Mouse (Mus musculus) heart, embryonic 16.5 days (tissue): Measurements from ENCODE around the gene Amigo3. TPM values are rescaled to one million over a fixed set of nuclear protein-coding genes. Genes with fewer than 3 reads are reported as not detected.

Source experiments
- ATAC-seq: fragments of 200-750 bp; cut with Nextera tagmentation; replicated peaks from 2 replicates; pipeline ENCODE4 v1.8.0; 2017; ENCODE audit warnings: moderate number of reproducible peaks; ENCODE audit not compliant: insufficient read depth, low FRiP score; ENCODE audit errors: extremely low read depth
- H3K27ac ChIP-seq: fragments of 300-500 bp; sonication (generic); 2 replicates; pipeline ENCODE4 v1.5.1; 2014; ENCODE audit warnings: mild to moderate bottlenecking, low read length, control low read depth, moderate library complexity
- H3K27me3 ChIP-seq: fragments of 300-500 bp; sonication (generic); 2 replicates; pipeline ENCODE4 v1.6.1; 2014; ENCODE audit warnings: low read length, mixed read lengths; ENCODE audit not compliant: control insufficient read depth, insufficient read depth
- H3K36me3 ChIP-seq: fragments of 300-500 bp; sonication (generic); 2 replicates; pipeline ENCODE4 v1.6.1; 2014; ENCODE audit not compliant: control insufficient read depth, insufficient read depth
- H3K4me1 ChIP-seq: fragments of 300-500 bp; sonication (generic); 2 replicates; pipeline ENCODE4 v1.6.1; 2014; ENCODE audit warnings: low read length, mixed read lengths; ENCODE audit not compliant: control insufficient read depth, insufficient read depth
- H3K4me2 ChIP-seq: fragments of 300-500 bp; sonication (generic); 2 replicates; pipeline ENCODE4 v1.6.1; 2014; ENCODE audit warnings: low read depth, mild to moderate bottlenecking, control low read depth, low read length
- H3K4me3 ChIP-seq: fragments of 300-500 bp; sonication (generic); 2 replicates; pipeline ENCODE4 v1.5.1; 2014; ENCODE audit warnings: mild to moderate bottlenecking, control low read depth, low read length
- H3K9ac ChIP-seq: fragments of 300-500 bp; sonication (generic); 2 replicates; pipeline ENCODE4 v1.6.1; 2014; ENCODE audit warnings: low read length, control low read depth
- H3K9me3 ChIP-seq: fragments of 300-500 bp; sonication (generic); replicated peaks from 2 replicates; pipeline ENCODE4 v1.6.1; 2016; ENCODE audit warnings: low read length; ENCODE audit not compliant: control insufficient read depth
- WGBS: fragments of 180-500 bp; shearing (Covaris S2); extraction: QIAGEN DNeasy Blood & Tissue Kit; methylation state at CpG from one replicate; pipeline ENCODE4 v1.1.7; 2014; 5-methylcytosine and 5-hydroxymethylcytosine counted together
- polyA plus RNA-seq: library from polyadenylated mRNA; unstranded; fragments of >200 nt; fragmentation: Nextera tagmentation; extraction: Ambion mirVana; gene quantifications from 2 replicates; pipeline ENCODE4 v1.2.1, GENCODE M21; 2015

Amigo3 gene
- polyA plus RNA-seq, 1 experiment from 2014 or later = 1.9 TPM

DNA sequence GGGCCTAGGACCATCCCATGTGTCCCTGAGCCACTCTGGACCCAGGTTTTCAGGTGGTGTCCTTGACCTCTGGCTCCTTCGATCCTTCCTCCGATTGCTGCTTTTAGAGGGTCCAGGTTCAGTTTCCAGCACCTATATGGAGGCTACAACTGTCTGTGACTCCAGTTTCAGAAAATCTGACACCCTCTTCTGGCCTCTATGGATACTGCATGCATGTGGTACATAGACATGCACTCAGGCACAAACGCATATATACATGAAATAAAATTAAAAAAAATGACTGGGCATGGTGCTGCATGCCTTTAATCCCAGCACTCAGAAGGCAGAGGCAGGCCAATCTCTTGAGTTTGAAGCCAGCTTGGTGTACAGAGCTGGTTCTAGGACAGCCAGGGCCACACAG, 25.1 kb upstream of the Amigo3 start:
- H3K27ac ChIP-seq = no peak overlapping the region
- WGBS = 100% methylated on average over 3 of the region's 3 CpGs
- H3K9me3 ChIP-seq = peaks cover 4% of the 10 kb centered on the region; the same call in 1 of the 2 replicates
- H3K36me3 ChIP-seq = peaks cover 40% of the 10 kb centered on the region
- H3K9ac ChIP-seq = no peak overlapping the region
- no peaks in the 10 kb centered on the region for H3K27me3 ChIP-seq
- ATAC-seq = no peak
- H3K4me3 ChIP-seq = no peak overlapping the region
- H3K4me2 ChIP-seq = no peak overlapping the region
- no peaks in the 10 kb centered on the region for H3K4me1 ChIP-seq

DNA sequence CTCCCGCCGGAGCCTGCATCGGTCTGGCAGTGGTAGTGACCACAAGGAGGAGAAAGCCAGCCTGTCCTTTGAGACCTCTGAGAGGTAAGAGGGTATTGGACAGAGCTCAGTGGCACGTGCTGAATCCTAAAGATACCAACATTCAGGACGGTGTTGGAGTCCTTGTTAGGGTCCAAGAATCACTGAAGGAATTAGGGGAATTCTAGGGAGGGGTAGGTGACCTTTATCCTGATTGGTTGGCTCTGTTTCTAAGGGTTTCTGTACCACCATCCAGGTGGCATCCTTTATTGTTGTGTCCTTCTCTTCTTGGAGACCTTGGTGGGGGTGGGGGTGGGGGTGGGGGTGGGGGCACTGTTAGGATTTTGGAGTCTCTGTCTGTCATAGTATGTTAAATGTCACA, 20.8 kb upstream of the Amigo3 start:
- no peaks in the 10 kb centered on the region for H3K4me1 ChIP-seq
- 89% methylated on average over 5 of the region's 5 CpGs for WGBS

DNA sequence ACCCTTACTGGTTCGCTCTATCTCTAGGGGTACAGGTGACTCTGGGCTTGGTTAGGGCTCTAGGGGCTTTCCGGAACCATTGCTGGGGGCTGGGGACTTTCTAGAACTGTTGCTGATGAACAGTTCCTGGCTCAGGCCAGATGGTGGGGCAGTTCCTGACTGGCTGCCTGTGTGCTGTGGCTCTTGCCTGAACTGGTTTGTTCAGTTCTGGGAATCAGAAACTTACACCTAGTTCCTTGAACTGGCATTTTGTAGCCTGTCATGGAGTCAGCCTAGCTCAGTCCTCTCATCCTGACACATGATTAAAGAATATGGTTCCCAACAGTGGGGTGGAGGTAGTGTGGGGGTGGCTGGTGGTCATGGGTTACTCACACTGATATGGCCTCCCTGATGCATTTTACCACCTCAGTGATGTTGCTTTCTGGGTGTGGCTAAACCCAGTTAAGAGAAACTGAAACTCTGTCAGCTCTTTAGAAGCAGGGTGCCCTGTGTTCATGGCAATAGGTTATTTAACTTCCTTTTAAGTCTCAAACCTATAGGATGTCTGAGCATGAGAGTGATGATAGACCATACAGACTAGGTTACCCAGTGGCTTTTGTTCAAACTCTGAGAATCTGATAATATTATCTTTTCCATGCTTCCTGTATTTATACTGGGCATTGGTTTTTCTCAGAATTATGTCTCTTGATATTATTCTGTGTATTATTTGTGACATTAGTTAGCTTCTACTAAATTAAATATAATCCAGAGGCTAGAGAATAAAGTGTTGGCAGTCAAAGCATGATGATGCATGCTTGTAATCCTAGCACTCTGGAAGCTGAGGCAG, 17.4 kb upstream of the Amigo3 start:
- Histone ChIP-seq H3K4me3 (no peak overlapping the region), H3K36me3 (peaks cover 21% of the 10 kb centered on the region), H3K9ac (no peak overlapping the region), H3K4me1 (no peaks in the 10 kb centered on the region), H3K4me2 (no peak overlapping the region), H3K9me3 (no peaks in the 10 kb centered on the region), H3K27ac (no peak overlapping the region), H3K27me3 (no peaks in the 10 kb centered on the region)
- ATAC-seq = peak; percentile 45
- 98% methylated on average over 2 of the region's 2 CpGs for WGBS

More for the DNA sequence above, 20.8 kb upstream of the Amigo3 start:
- ATAC-seq = no peak
- Histone ChIP-seq H3K9me3 (peaks cover 4% of the 10 kb centered on the region; the same call in 1 of the 2 replicates), H3K27ac (no peak overlapping the region), H3K9ac (no peak overlapping the region), H3K4me3 (no peak overlapping the region), H3K27me3 (no peaks in the 10 kb centered on the region), H3K4me2 (no peak overlapping the region), H3K36me3 (peaks cover 29% of the 10 kb centered on the region)

DNA sequence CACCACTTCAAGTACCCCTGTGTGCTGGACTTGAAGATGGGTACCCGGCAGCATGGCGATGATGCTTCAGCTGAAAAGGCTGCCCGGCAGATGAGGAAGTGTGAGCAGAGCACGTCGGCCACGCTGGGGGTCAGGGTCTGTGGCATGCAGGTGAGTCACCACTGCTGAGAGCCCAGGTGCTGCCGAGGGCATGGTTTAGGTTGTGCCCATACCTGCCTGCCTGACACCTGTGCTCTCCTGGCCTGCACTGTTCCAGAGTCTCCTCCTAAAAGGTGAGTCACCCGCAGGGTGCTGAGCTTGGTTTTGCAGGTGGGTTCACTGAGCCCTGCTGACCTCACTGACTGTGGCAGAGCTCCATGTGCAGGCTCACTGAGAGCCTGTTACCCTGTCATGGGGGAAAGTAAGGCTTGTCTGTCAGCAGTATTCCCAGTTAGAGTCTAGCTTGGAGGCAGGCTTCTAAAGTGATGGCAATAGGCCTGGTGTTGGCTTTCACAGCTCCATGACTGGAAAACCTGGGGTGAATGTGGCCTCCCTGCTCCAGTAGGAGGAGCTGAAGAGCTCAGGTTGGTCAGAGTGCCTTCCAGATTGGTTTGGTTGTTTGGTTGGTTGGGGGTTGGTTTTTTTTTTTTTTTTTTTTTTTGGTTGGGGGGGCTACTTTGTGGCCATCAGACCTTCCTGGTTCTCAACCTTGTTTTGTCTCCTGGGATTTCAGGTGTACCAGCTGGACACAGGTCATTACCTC, 8.0 kb upstream of the Amigo3 start:
- no peak overlapping the region for H3K9ac ChIP-seq
- peaks cover 43% of the 10 kb centered on the region for H3K36me3 ChIP-seq
- H3K27me3 ChIP-seq = no peaks in the 10 kb centered on the region
- H3K4me2 ChIP-seq = no peak overlapping the region
- H3K4me1 ChIP-seq = peaks cover 14% of the 10 kb centered on the region
- H3K9me3 ChIP-seq = no peaks in the 10 kb centered on the region
- 95% methylated on average over 8 of the region's 8 CpGs for WGBS
- no peak overlapping the region for H3K4me3 ChIP-seq
- no peak overlapping the region for H3K27ac ChIP-seq
- no peak for ATAC-seq

DNA sequence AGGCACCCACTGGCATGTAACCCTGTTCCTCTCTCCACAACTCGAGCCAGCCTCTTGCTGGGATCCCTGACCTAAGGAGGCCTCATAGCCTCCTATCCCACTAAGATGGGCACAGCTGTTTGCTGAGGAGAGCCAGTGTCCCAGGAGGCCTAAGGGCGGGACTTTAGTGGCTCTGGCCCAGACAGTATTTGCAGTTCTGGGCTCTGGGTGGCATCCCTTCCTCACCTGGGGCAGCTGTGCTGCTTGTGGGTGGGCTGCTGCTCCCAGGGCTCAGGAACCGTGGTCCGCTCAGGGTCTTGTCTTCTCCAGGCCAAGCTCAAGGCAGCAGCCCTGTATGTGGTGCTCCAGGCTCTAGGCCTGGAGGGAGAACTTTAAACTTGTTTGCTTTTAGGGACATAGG, 6.4 kb upstream of the Amigo3 start:
- peaks cover 39% of the 10 kb centered on the region for H3K36me3 ChIP-seq
- no peak for ATAC-seq

DNA sequence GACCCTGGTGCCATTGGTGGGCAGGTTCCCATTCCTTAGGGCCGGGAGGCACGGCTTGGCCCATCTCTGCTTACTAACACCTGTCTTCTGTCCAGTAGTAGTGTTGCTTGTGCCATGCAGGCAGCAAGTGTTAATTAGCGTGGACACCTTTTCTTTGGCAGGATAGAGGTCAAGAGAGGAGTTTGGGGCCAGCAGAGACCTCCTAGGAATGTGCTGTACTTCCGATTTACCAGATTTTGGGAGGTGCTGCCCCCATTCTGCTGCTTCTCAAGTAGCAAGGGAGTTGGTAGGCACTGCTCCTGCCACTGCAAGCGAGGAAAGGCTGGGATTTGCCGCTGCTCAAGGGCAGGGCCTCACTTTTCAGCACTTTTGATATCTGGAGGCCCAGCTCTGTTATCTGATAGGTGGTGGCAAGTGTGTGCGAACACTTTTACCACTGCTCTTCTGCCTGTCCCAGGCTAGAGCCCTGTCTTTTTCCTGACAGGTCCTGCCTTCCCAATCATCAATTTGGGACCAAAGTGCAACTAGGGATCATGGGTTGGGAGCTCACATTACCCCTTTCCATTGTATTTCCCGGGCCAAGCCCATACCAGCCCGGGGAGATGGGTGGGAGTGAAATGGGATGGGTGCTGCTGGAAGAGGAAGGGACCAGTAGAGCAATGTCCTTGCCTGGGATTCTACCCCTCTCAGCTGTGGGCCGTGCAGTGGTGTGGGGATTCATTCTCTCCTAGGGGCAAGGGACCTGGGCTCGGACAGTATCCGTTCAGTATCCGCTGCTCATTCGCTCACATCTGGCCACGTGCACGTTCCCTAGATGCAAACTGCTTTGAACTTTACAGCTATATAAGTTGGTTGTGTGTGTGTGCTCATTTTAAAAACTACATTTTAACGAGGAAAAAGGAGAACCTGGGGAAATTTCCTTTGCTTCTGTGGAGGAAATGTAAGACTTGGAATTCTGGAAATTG, 5.1 kb upstream of the Amigo3 start:
- peak overlapping the region; percentile 64 for H3K4me3 ChIP-seq
- H3K9ac ChIP-seq = peak overlapping the region; percentile 63
- H3K27me3 ChIP-seq = no peaks in the 10 kb centered on the region
- H3K4me1 ChIP-seq = peaks cover 22% of the 10 kb centered on the region
- H3K4me2 ChIP-seq = peak overlapping the region; percentile 82
- 35% methylated on average over 17 of the region's 17 CpGs for WGBS
- peaks cover 33% of the 10 kb centered on the region for H3K36me3 ChIP-seq
- ATAC-seq = no peak
- peak overlapping the region; percentile 65 for H3K27ac ChIP-seq
- no peaks in the 10 kb centered on the region for H3K9me3 ChIP-seq

More for the DNA sequence above, 6.4 kb upstream of the Amigo3 start:
- H3K27me3 ChIP-seq = no peaks in the 10 kb centered on the region
- no peaks in the 10 kb centered on the region for H3K9me3 ChIP-seq
- peaks cover 17% of the 10 kb centered on the region for H3K4me1 ChIP-seq
- no peak overlapping the region for H3K4me3 ChIP-seq
- H3K4me2 ChIP-seq = no peak overlapping the region
- 92% methylated on average over 4 of the region's 4 CpGs for WGBS
- H3K27ac ChIP-seq = no peak overlapping the region
- no peak overlapping the region for H3K9ac ChIP-seq

DNA sequence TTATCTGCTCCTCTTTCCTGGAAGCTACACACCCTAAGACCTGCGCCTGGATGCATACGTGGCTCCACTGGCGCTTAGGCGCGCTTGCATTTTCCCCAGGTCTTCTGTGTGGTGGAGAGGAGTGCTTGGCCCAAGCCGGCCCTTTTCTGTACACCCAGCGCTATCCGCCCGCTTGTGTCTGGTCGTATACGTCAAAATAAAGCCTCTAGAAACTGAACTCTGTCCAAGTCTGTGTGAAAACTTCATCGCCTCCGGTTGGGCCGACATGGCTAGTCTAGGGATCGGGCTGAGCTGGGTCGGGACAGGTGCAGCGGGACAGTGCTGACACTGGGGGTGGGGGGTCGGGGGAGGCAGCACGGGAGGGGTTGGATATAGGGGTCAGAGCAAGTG, 4.4 kb upstream of the Amigo3 start:
- under 1% methylated on average over 19 of the region's 19 CpGs for WGBS
- peaks cover 29% of the 10 kb centered on the region for H3K36me3 ChIP-seq

DNA sequence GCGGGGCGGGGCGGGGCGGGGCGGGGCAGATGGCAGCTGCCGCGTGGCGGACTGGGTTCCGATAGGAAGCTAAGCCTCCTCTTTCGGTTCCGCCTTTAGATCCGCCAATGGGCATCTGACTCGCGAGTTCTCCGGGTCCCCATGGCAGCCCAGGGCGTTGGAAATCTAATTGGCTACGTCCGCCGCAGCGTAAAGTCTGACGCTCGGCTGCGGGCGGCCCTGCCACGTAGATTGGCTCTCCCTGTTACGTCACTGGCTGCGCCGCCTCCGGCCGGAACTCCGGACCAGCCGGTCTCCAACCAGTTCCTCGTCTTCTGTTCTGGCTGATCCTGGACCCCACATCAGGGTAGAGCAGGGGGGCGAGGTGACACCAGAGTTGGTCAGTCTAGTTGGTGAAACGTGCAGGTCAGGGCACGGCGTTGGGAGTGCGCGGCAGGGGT, 3.9 kb upstream of the Amigo3 start, which contains the start of gene Gmppb:
Gene Gmppb, plus strand, starts transcription at position 227 of the 440 bp plus-strand sequence.
- no peaks in the 10 kb centered on the region for H3K9me3 ChIP-seq
- H3K4me2 ChIP-seq = peak within 1 kb of the TSS; percentile 82
- peak within 1 kb of the TSS; percentile 65 for H3K27ac ChIP-seq
- peak; percentile 93 for ATAC-seq
- H3K4me1 ChIP-seq = peaks cover 30% of the 10 kb centered on the region
- peaks cover 27% of the 10 kb centered on the region for H3K36me3 ChIP-seq
- H3K4me3 ChIP-seq = peak within 1 kb of the TSS; percentile 64
- no peaks in the 10 kb centered on the region for H3K27me3 ChIP-seq
- peak within 1 kb of the TSS; percentile 84 for H3K9ac ChIP-seq
- 0% methylated on average over 39 of the region's 39 CpGs for WGBS

More for the DNA sequence above, 4.4 kb upstream of the Amigo3 start:
- Histone ChIP-seq H3K27ac (peak overlapping the region; percentile 65), H3K27me3 (no peaks in the 10 kb centered on the region), H3K9ac (peak overlapping the region; percentile 63), H3K9me3 (no peaks in the 10 kb centered on the region), H3K4me2 (peak overlapping the region; percentile 82), H3K4me1 (peaks cover 29% of the 10 kb centered on the region), H3K4me3 (peak overlapping the region; percentile 64)
- ATAC-seq = peak; percentile 1; the same call in 1 of the 2 replicates
